ENCODE assay signal across 8 mouse cellular contexts in the genomic region with DNA sequence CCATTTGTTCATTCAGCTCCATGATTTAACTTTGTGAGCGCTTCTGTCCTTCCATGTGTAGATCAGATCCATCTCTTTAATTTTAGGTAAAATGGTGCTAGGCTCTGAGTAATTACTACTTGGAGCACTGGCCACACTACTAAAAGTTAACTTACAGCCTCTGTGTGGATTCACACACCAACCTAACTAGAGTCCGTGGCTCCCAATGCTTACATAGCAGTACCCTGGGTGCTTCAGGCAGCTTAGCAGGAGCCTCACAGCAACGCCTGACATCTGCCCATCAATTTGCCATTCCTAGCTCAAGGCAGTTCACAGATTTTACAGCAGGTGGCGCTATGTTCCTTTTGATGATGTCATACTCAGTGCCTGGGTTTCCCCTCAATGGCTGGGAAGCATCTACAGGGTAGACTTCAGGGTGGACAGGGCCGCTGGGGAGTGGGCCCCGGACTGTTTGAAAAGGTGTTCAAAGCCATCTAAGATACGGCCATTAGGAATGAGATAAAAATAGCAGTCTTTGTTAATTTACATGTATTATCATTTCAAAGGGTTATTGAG.
DNase-seq lines count a peak whose midpoint lies in the region; ATAC-seq and TF ChIP-seq lines count a peak whose summit lies in the region.

No protein-coding gene starts in this region.

- no peaks in the 10 kb centered on the region for H3K27me3 ChIP-seq in Patski
- no peaks in the 10 kb centered on the region for H3K27me3 ChIP-seq in testis, adult 2 months (ENCODE audit: control insufficient read depth, insufficient read depth, low read length)

- no peaks in the 10 kb centered on the region for H3K4me1 ChIP-seq in cortical plate, adult 2 months (ENCODE audit: control insufficient read depth, insufficient read depth, low read length)
- peaks cover 2% of the 10 kb centered on the region for H3K4me1 ChIP-seq in testis, adult 2 months (ENCODE audit: control insufficient read depth, insufficient read depth, low read length)

- in situ Hi-C loops in Patski (cut with MboI; ENCODE audit: low pct_unique_long_range_greater_than_20kb) = no loop called here

- peak; percentile 94 for TF ChIP-seq CTCF in Patski (IDR thresholded peaks at IDR 0.05)
- peak; percentile 84 for TF ChIP-seq CTCF in cortical plate, adult 2 months (IDR thresholded peaks at IDR 0.05; ENCODE audit: extremely low read depth, insufficient read depth, low read length)
- peak; percentile 93 for TF ChIP-seq CTCF in layer of hippocampus, adult 2 months (conservative IDR thresholded peaks at IDR 0.05)
- TF ChIP-seq CTCF in testis, adult 2 months (IDR thresholded peaks at IDR 0.05; ENCODE audit: control insufficient read depth, insufficient read depth, insufficient replicate concordance, low read depth, low read length) = peak; percentile 88; the same call in 1 of the 2 replicates

- POLR2A ChIA-PET in Patski (lab: Charles Lee) = interaction anchor here (0.6 to 1.9 kb wide), 3 partner anchors 8 to 83 kb away, joined by 3 to 5 read pairs (median 4); no protein-coding TSS in a partner anchor

- H3K36me3 ChIP-seq in testis, adult 2 months (ENCODE audit: control insufficient read depth, insufficient read depth, low read length) = no peaks in the 10 kb centered on the region

- no peak for ATAC-seq in CD4-positive, CD25-positive, alpha-beta regulatory T cell, adult 4 months
- ATAC-seq in Patski = peak; percentile 36

- CTCF ChIA-PET in Patski (lab: Charles Lee) = interaction anchor here (0.8 to 2.8 kb wide), 14 partner anchors 10 to 770 kb away, joined by 3 to 13 read pairs (median 4); no protein-coding TSS in a partner anchor

- H3K4me3 ChIP-seq in cortical plate, adult 2 months (ENCODE audit: insufficient read depth, low read length) = no peak overlapping the region
- H3K4me3 ChIP-seq in layer of hippocampus, adult 2 months = no peak overlapping the region
- no peak overlapping the region for H3K4me3 ChIP-seq in testis, adult 2 months (ENCODE audit: control insufficient read depth, low read depth, low read length)

- no peak for TF ChIP-seq POLR2A in cortical plate, adult 2 months (IDR thresholded peaks at IDR 0.05; ENCODE audit: extremely low read depth, insufficient read depth, low read length)
- TF ChIP-seq POLR2A in testis, adult 2 months (IDR thresholded peaks at IDR 0.05; ENCODE audit: control insufficient read depth, low read depth, low read length) = no peak

- DNase-seq in CD4-positive, CD25-positive, alpha-beta regulatory T cell, adult 2 months (ENCODE audit: low read depth, low spot score) = peak; percentile 15
- peak; percentile 34 for DNase-seq in Patski (ENCODE audit: low read depth, low spot score)
- DNase-seq in heart, postnatal 4 days = peak; percentile 64
- peak; percentile 34 to 74 for DNase-seq in layer of hippocampus, adult 2 months (ENCODE audit: low spot score in 2 of 2)
- DNase-seq in mesoderm, embryonic 11.5 days (ENCODE audit: low read depth, low spot score) = peak; percentile 73

- no peak overlapping the region for H3K27ac ChIP-seq in cortical plate, adult 2 months (ENCODE audit: insufficient read depth, low read length)
- H3K27ac ChIP-seq in layer of hippocampus, adult 2 months = no peak overlapping the region
- no peak overlapping the region for H3K27ac ChIP-seq in testis, adult 2 months (ENCODE audit: control insufficient read depth, insufficient read depth, low read depth, low read length)

Comparison
In these comparisons a context has a peak if more than half of its experiments do, and no peak if none do; other contexts are left out.
1. DNase-seq: peak in every context shown above with its lines; median percentile 73 in mesoderm, embryonic 11.5 days; 64 in heart, postnatal 4 days; 54 in layer of hippocampus, adult 2 months; 34 in Patski; 15 in CD4-positive, CD25-positive, alpha-beta regulatory T cell, adult 2 months.